Mouse (Mus musculus) testis, postnatal 10 days (tissue): ENCODE data around the gene Spns3.
A peak's percentile ranks its signal among the peaks of the same experiment; 100 is the strongest.

Experiments
- DNase-seq: peaks from one replicate; pipeline ENCODE4 v3.0.0; 2021; ENCODE audit warnings: low spot score

The Spns3 gene

DNA sequence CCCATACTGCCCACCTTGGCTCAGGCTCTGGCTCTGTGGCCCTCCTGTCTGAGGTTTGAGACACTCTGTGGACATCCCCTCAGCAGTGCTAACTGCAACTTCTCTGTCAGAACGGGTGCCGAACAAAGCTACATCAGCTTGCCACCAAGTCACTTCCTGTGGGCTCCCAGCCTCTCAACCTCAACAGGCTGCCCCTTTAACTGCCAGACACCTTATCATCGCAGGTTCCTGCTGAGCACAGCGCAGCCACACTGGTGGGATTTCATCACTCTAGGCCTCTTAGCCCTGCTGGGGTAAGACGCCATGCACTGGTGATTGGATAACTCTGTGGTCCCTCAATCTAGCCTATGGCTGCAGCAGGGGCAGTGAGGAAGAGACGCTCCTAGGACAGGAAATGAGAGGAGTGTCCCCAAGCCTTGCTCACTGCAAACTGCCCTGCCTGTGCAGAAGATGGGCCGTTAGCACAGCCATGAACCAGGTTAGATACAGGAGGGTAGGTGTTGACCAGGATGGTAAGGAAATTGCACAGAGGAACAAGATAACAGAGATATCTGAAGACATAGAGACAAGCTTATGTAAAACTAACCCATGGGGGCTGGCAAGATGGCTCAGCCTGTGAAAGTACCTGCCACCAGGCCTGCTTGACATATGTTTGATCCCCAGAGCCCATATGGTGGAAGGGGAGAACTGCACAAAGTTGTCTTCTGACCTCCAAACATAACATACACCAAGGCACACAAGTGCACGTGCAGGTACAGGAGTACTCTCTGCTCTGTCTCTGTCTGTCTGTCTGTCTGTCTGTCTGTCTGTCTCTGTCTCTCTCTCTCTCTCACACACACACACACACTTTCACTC, at the start of gene Spns3:
Spns3 (minus strand) TSS at position 373 of the 855 bp plus-strand sequence.
- no peak for DNase-seq

DNA sequence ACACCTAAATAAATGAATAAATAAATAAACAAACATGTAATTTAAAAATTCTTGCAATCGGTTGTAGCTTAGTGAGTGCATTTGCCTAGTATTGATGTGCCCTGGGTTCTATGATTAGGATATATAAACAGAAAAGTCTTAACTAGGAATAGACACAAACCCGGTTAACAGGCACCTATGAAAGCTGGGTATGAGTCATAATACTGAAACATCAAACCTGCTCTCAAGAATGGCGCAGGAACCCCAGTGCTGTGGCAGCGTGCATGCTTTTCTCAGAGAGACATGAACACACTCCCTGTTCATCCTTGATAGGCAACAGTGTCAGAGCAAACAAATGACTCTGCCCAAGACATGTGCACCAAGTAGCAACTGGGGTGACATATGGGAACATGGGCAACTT, 47.5 kb upstream of the Spns3 start:
- DNase-seq, result no peak

DNA sequence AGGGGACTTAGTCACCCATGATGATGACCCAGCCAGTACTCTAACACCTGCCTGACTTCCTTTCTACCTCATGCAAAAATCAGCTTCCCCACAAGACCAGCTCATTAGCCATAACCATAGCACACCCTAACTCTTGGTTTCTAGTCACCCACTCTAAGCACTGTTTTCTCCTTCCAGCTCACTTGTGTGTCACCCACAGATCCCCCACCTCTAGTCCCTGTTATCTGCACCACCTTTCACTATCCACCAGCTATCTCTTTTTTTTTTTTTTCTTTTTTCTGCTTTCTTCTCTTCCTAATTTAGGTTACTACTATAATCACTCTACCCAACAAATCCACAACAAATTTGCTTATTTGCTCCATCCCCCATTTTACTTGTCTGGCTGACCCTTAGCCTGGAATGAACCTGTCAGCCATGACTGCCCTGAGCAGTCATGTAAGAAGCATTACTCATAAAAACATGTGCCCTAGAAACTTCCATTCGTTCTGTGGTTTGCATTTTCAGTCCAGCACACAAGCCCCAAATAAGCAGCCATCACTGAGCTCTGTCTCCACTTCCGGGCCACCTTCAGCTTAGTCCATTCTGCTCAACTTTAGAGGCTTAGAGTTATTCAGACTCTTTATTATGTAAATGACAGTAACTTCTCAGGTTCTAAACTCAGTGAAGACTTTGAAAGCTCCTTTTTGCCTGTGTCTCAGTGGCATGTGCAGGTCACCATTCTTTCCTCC, 44.9 kb upstream of the Spns3 start:
- DNase-seq, result no peak

DNA sequence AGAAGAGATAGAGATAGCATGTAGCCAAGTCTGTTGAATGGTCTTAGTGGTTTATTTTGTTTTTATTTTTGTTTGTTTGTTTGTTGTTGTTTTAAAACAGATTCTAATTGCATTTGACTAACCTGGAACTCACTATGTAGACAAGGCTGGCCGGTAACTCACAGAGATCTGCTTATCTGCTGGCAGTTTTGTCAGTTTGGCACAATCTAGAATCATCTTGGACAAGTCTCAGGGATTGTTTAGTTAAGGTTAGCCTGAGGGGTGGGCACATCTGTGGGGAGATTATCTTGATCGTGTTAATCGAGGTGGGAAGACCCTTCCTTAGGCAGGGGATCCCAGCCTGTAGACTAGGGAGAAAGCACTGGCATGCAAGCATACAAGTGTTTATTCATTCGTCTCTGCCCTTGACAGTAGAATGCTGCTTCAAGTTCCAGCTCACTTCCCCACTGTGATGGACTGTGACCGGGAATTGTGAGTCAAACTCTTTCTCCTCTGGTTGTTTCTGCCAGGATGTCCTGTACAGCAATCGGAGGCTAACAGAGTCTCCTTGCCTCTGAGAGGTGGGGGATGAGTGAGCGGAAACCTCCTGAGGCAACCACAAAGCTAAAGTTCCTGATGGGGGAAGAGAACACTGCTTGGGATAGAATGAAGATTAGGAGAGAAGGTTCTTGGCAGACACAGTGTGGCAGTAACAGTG, 37.4 kb upstream of the Spns3 start:
- DNase-seq, result no peak

DNA sequence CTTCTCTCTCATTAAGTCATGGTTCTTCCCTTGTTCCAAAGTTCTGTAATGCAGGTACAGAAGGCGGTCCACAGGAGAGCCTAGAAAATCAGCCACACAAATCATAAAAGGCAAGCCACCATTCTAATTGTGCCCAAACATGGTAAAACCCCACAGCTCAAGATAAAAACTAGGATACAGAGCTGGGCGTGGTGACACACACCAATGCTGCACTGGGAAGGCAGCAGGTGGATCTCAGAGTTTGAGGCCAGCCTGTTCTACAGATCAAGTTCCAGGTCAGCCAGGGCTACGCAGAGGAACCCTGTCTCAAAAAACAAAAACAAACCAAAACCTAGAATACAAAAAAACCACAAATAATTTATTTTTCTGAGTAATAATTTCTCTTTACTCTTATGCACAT, 36.3 kb upstream of the Spns3 start:
- no peak for DNase-seq

DNA sequence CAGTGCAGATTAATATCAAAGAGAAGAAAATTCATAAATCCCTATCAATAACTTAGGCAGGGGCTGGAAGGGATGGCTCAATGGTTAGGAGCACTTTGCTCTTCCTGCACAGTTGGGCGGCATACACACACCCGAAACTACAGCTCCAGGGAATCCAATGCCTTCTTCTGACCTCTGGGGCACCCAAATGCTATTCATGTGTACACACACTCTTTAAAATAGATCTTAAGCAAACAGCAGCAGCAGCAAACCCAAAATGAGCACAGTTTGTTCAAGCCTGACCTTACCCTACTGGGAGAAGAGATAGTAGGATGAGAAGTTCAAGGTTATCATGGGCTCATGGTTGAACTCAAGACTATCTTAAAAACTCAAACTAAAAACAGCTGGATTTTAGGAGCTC, 32.8 kb upstream of the Spns3 start:
- DNase-seq, result no peak

DNA sequence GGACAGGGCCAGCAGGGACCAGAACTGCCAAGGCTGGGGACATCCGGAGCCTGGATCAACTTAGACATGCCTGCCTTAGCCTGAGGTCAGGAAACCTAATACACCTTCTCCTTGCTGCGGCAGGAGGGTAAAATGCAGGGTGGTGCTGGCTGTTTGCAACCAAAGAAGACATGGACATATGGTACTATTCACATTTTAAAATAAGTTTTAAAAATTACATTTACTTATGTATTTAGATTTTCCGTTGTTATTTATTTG, 32.1 kb upstream of the Spns3 start:
- DNase-seq, result no peak

DNA sequence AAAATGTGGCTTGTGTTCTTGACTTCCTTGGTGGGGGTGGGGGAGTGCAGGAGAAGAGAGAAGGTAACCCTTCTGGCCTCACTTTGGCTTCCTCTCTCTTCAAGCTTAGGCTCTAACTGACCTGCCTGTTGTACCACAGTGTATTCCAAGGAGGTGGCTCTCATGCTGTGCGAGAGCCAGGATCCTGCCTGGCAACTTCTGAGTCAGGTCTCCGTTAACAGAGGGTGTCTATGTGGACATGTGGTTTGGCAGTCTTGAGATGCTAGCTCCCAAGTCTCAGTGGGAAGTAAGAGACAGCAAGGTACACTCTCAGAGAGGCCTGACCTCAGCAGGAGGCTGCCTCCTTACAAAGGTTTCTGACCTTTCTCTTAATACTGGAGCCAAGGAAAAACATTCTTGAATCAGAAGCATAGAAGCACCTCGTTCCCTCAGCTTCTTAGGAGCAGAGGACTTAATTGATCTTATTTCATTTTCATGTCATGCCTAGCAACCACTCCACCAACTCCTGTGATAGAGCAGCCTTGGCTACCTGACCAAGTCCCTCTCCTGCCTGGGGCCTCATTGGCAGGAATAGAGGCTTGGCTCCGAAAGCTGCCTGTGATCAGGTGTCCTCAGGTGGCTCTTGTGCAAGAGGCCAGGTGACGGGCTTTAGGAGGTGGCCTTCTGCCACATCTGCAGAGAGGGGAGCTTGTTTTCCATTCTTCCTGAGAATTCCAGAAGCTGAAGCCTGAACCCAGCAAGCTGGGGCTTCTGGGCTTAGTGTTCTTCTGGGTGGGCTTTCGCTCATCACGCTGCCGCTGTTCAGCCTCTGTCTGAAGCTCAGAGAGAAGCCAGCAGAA, 31.5 kb upstream of the Spns3 start:
- DNase-seq, result no peak

DNA sequence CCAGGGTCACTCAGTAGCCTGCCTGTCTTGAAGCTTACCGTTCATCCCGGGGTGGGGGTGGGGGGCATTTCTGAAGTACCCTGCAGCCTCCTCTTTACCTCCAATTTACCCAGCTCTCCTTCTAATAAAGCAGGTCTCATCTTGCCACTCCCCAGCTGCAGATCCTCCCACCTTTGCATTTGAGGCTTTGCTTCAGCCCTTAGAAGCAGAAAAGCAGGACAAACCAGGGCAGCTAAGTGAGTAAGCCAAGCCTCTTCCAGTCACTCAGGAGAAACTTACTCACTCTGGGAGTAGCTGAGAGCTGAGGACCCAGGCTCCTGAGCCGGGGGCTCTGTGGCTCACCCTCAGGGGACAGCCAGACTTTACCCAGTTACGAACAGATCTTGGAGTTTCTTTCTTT, 28.2 kb upstream of the Spns3 start:
- DNase-seq, result no peak

DNA sequence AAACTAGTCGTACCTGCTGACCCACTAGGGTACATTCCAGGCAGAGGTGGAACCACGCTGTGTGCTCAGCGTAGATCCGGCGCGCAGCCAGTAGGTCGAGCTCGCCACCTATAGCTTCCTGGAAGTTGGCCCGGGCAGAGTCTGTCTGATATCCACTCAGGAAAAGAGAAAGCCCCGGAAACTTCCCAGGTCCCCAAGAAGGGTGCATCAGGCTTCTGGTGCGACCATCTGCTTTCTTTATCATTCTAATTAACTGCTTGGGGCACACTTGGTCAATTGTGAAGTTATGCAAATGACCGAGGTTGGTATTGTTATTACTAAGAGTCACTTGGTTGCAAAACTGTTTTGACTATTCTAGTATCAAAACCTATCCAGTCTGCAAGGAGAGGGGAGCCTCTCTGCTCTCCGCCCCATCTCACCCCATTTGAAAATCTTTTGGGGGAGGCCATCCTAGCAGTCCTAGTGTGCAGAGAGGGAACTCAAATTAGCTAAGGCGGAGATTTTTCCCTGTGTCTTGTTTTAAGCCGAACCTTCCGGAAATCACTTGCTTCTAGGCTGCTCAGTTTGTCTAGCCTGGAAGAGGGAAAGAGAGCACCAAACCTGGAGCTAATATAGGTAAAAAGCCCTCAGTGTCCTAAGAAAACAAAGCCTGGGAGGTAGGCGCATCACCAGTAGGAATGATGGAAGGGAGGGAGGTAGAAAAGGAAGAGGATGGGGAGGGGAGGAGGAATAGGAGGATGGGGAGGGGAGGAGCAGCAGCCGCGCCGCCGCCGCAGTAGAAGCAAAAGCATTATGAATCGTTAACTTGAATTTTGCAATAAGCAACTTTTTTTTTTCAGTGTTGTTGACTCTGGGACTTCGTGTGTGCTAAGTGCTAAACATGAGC, 26.4 kb upstream of the Spns3 start:
- no peak for DNase-seq

DNA sequence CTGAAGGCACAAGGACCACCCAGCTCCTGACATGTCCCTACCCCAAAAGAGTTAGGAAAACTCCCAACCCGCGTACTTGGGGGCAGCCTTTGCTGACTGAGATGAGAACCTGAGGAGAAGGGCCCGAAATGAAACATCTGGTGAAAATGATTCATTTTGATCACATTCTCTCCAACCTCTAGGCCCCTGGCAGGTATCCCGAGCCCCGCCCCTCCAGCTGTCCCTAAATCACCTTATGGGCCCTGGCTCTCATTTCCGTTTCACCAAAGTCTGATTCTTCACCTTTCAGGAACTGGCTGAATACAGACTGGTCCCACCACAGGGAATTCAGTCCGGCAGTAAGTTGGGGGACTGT, 25.8 kb upstream of the Spns3 start:
- peak; percentile 63 for DNase-seq

DNA sequence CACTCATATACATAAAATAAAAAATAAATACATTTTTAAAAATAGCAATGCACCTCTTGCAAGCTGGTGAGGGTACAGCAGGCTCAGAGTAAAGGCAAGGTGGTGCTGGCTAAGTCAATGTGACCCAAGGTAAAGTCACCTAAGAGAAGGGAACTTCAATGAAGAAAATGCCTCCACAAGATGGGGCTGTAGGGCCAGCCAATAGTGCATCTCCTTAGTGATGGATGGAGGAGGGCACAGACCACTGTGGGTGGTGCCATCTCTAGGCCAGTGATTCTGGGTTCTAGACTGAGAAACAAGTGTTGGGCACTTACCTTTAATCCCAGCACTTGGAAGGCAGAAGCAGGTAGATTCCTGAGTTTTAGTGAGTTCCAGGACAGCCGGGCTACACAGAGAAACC, 23.5 kb upstream of the Spns3 start:
- DNase-seq, result no peak

DNA sequence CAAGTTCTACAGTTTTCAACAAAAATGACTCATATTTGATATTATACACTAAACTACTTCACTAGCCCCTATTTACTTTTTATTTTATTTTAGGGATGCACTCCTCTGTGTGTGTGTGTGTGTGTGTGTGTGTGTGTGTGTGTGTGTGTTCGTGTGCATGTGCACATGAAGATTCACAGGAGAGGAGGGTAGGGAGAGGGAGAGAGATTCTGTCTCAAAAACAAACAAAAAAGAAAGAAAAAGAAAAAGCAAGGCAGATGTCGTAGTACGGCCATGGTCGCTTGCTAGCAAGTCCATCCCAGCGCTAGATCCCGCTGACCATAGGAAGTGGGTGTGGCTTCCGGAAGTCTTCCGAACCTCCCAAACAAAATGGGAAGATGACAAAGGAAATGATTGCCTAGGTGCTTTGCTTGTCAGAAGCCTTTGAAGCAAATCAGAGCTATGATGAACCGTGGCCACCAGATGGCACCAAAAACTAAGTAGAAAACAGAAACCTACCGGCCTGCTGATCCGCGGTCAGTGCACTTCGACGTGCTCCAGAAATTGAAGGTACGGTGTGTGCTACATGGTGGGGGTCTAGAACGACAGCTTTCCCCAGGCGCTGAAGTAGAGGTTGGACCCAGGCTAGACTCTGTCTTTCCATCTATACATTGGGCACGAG, 20.1 kb upstream of the Spns3 start:
- DNase-seq, result peak; percentile 86

DNA sequence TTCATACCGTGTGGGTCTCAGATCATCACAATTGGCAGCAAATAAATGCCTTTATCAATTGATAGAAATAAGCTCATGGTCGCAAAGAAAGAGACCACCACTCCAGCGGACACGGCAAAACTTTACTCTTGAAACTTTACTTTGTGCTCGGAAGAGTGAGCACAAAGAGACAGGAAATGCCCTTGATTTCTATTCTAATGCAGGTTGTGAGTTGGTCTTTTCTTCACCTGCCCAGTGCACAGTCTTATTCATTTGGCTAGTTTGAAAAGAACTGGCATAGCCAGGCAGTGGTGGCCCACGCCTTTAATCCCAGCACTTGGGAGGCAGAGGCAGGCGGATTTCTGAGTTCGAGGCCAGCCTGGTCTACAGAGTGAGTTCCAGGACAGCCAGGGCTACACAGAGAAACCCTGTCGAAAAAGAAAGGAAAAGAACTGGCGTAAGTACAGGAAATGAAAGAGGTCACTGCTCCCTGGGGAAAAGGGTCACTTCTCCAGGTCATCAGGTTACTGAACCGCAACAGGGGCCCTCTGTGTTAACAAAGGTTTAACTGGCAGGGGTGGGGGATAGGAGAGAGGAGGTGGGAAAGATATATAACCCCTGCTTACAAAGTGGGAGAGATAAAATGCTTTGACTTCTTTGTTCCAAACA, 19.5 kb upstream of the Spns3 start:
- DNase-seq, result no peak

DNA sequence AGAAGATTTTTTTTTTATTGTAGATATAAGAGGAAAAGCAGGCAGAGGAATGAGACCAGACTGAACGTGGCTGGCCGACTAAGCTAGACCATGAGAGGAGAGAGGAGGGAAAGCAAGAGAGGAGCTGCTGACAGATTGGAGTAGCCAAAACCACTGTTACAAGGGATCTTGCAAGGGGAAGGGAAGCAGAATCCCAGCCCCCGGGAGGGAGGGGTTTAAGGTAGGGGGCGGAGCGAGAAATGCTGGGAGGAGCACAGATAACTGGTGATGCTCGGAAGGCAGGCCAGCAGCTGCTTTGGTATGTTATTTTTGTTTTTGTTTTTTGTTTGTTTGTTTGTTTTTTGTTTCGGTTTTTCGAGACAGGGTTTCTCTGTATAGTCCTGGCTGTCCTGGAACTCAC, 18.7 kb upstream of the Spns3 start:
- DNase-seq, result peak; percentile 68

DNA sequence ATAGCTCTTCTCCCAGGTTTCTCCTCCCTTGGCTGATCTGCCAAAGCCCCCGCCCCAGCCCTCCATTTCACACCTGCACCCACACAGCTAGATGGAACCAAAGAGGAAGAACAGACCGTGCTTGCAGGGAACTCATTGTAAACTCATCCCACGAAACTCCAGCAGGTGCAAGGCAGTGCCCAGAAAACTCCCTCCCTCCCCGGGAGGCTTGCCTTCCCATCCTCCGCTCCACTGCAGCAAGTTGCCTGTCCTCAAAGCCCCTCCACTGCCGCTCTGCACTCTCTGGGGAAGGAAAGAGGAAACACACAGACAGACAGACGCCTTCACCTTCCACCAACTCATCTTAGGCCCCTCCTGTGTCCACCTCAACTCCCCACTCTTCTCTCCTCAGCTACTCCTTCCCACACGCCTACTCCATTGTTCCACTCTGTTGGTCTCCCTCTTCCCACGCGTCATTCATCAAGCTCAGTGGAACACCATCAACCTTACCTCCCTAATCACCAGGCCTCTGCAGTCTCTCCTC, 16.6 kb upstream of the Spns3 start:
- no peak for DNase-seq

DNA sequence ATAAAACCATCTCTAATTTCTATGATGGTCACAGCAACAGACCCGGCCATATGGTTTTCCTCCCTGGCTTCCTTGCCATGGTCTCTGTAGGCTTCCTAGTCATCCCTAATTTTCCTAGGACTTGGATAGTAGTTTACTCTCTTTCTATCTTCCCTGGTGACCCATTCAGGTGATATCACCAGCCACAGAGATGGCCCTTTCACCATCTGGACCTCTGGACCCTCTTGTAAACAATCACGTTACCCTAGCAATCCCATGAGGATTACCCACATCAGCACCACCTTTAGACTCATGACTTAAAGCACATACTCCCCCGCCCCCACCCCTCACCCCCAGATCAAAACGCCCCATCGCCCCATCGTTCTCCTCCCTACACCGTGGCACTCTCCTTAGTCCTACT, 16.0 kb upstream of the Spns3 start:
- DNase-seq, result no peak

DNA sequence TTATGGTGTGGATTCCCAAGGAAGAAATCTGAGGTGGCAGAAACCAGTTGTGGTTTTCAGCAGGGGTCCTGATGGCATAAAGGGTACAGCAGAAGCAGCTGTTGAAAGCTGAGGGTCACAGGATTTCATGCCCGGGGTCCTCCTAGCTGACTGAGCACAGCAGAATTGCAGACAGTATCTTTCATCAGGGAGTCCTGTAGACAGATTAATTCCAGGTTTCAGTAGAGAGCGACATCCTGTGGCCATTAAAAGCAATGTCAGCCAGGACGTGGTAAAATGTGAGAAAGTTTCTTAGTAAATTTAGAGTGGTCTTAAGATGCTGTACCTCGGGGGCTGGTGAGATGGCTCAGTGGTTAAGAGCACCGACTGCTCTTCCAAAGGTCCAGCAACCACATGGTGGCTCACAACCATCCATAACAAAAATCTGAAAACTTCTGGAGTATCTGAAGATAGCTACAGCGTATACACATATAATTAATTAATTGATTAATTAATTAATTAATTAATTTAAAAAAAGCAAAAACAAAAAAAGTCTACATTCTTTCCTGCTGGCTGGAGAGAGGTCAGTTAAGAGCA, 14.0 kb upstream of the Spns3 start:
- DNase-seq, result no peak

DNA sequence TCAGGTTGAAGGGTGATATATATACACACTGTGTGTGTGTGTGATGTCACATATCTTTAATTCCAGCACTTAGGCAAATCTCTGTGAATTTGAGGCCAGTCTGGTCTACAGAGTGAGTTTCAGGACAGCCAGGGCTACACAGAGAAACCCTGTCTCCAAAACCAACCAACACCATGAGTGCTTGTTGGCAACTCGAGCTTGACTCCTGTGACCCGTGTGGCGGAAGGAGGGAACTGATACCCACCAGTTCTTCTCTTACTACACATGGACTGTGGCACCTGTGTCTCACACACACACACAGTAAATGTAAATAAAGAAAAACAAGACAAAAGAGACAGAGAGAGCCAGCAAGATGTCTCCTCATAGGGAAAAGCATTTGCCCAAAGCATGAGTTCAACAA, 10.4 kb upstream of the Spns3 start:
- DNase-seq, result no peak

DNA sequence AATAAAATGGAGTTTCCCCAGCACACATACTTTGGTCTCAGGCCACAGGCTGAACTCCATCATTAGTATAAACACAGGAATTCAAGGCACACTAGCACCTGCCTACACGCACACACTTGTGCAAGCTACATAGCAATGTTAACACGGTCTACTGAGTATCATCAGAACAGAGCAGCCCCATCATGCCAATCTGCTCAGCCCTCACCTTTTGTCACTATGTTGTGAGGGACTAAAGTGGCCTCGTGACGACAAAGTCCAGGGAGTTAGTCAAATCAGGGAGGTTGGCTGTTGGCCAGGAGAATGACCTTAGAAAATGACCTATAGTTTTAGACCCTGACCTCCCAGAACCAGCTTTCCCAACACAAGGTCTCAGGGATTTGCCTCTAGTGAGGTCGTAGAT, 7.8 kb upstream of the Spns3 start:
- DNase-seq, result no peak
